Mouse (Mus musculus) liver, embryonic 14.5 days (tissue): ENCODE results near the gene Zfand6.

Experiments used
- CTCF ChIP-seq: IDR thresholded peaks from 2 replicates; pipeline ENCODE4 v1.5.1; 2016; ENCODE audit warnings: antibody characterized with exemption, low read depth, control low read depth
- EP300 ChIP-seq: IDR thresholded peaks from 2 replicates; pipeline ENCODE4 v1.6.1; 2016; ENCODE audit warnings: antibody characterized with exemption, low read depth

- TF ChIP-seq CTCF = no peak
- TF ChIP-seq EP300 = no peak
Observed at GRCm38 (mm10) chr7:84689251-84690100, at the start of gene Zfand6.
